Mouse (Mus musculus) CH12F3 (cell line): Measurements from ENCODE around the gene Zdhhc21.

Experiments
- in situ Hi-C: fragments of 300-500 bp; cut with MboI; formaldehyde crosslinking; loops from 2 replicates; pipeline ENCODE4 v1.14.3; 2020; ENCODE audit warnings: low sequenced_read_pairs

Gene Zdhhc21

GRCm38 (mm10) chr4:82859131-82860125 is at the start of gene Zdhhc21:
Gene Zdhhc21 (minus strand): TSS chr4:82859958.
- in situ Hi-C loops, result no loop called here

- in situ Hi-C loops, result no loop called here
Measured at GRCm38 (mm10) chr4:82895227-82895626, 35.5 kb upstream of the Zdhhc21 start.

GRCm38 (mm10) chr4:82892247-82892646 is 32.5 kb upstream of the Zdhhc21 start:
- in situ Hi-C loops, result no loop called here

GRCm38 (mm10) chr4:82891566-82891965 is 31.8 kb upstream of the Zdhhc21 start:
- in situ Hi-C loops, result no loop called here

- in situ Hi-C loops, result no loop called here
Measured at GRCm38 (mm10) chr4:82891049-82891448, 31.3 kb upstream of the Zdhhc21 start.

GRCm38 (mm10) chr4:82890585-82890984 is 30.8 kb upstream of the Zdhhc21 start:
- in situ Hi-C loops, result no loop called here

GRCm38 (mm10) chr4:82886148-82886547 is 26.4 kb upstream of the Zdhhc21 start:
- in situ Hi-C loops, result no loop called here

GRCm38 (mm10) chr4:82885535-82885913 is 25.8 kb upstream of the Zdhhc21 start:
- in situ Hi-C loops, result no loop called here

- in situ Hi-C loops, result no loop called here
Measured at GRCm38 (mm10) chr4:82884636-82885534, 25.1 kb upstream of the Zdhhc21 start, which contains the start of gene Cer1. Gene Cer1 (minus strand): TSS chr4:82885148.

- in situ Hi-C loops, result no loop called here
Measured at GRCm38 (mm10) chr4:82882500-82882899, 22.7 kb upstream of the Zdhhc21 start.

GRCm38 (mm10) chr4:82881366-82881765 is 21.6 kb upstream of the Zdhhc21 start:
- in situ Hi-C loops, result no loop called here

- in situ Hi-C loops, result no loop called here
Measured at GRCm38 (mm10) chr4:82880243-82880642, 20.5 kb upstream of the Zdhhc21 start.

- in situ Hi-C loops, result no loop called here
Measured at GRCm38 (mm10) chr4:82879152-82879551, 19.4 kb upstream of the Zdhhc21 start.

GRCm38 (mm10) chr4:82876656-82877055 is 16.9 kb upstream of the Zdhhc21 start:
- in situ Hi-C loops, result no loop called here

GRCm38 (mm10) chr4:82875532-82875931 is 15.8 kb upstream of the Zdhhc21 start:
- in situ Hi-C loops, result no loop called here

- in situ Hi-C loops, result no loop called here
Measured at GRCm38 (mm10) chr4:82874791-82875190, 15.0 kb upstream of the Zdhhc21 start.

GRCm38 (mm10) chr4:82872548-82872947 is 12.8 kb upstream of the Zdhhc21 start:
- in situ Hi-C loops, result no loop called here

- in situ Hi-C loops, result no loop called here
Measured at GRCm38 (mm10) chr4:82872121-82872520, 12.4 kb upstream of the Zdhhc21 start.

- in situ Hi-C loops, result no loop called here
Measured at GRCm38 (mm10) chr4:82870931-82871330, 11.2 kb upstream of the Zdhhc21 start.

- in situ Hi-C loops, result no loop called here
Measured at GRCm38 (mm10) chr4:82867731-82868445, 8.1 kb upstream of the Zdhhc21 start.

- in situ Hi-C loops, result no loop called here
Measured at GRCm38 (mm10) chr4:82867111-82867510, 7.4 kb upstream of the Zdhhc21 start.
